Mouse (Mus musculus): ENCODE data around the gene Fgfr2. TPM values are rescaled to one million over a fixed set of nuclear protein-coding genes. Genes with fewer than 3 reads are reported as not detected.

The Fgfr2 gene
- polyA plus RNA-seq, 1 experiment from 2014 or later, result 104 TPM

DNA sequence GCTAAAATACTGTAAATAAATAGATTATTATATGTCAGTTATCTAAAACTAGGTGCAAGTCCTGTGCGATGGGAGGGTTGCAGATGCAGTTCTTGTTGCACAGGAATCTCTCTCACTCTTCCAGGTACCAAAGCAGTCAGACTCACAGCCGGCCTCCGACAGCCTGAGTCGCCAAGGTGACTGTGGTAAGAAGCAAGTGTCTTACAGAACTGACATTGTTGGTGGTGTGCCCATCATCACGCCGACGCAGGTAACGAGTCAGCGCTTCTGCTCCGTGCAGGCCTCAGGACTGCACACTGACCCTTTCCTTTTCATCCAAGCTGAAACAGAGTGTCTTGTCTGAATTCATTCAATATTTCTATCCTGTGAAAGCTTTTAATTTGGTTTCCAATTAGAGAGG is 2225.9 kb downstream of the Fgfr2 start:
- no peak overlapping the region for H3K4me2 ChIP-seq
- H3K9ac ChIP-seq, result no peak overlapping the region
- ATAC-seq (ENCODE audit: insufficient read depth, low FRiP score, low read depth), result no peak
- no peak overlapping the region for H3K27ac ChIP-seq
- H3K9me3 ChIP-seq, result no peaks in the 10 kb centered on the region
- H3K4me1 ChIP-seq, result no peaks in the 10 kb centered on the region; the same call in 1 of the 2 replicates
- no peaks in the 10 kb centered on the region for H3K27me3 ChIP-seq (replicated peaks)
- no peak overlapping the region for H3K4me3 ChIP-seq (replicated peaks)
- 90% methylated on average over 10 of the region's 10 CpGs for WGBS
- 0 out of 2 replicates have a peak, but pooled peaks cover 3% of the 10 kb centered on the region for H3K36me3 ChIP-seq

DNA sequence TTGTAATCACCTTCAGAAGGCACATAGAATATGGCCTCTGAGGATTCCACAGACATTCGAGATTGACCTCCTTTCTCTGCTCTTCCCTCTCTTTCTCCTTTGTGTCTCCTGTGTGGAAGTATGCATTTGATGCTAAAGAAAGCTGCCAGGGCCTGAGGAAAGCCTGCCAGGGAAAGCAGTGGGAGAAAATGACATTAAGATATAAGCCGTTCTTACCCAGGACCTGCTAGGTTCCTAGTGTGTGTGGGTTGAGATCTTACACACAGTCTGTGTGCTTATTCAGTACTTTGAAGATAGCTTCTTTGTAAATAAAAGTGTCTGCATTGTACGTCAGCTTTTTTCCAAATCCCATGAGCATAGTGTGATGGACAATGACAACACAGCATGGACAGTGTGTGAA is 2227.1 kb downstream of the Fgfr2 start:
- Histone ChIP-seq H3K27me3 (replicated peaks) (no peaks in the 10 kb centered on the region), H3K36me3 (0 out of 2 replicates have a peak, but pooled peaks cover 6% of the 10 kb centered on the region), H3K4me3 (replicated peaks) (no peak overlapping the region), H3K4me1 (no peaks in the 10 kb centered on the region; the same call in 1 of the 2 replicates), H3K4me2 (no peak overlapping the region), H3K9me3 (no peaks in the 10 kb centered on the region), H3K9ac (no peak overlapping the region), H3K27ac (no peak overlapping the region)
- WGBS, result 70% methylated on average over 3 of the region's 3 CpGs
- ATAC-seq (ENCODE audit: insufficient read depth, low FRiP score, low read depth), result no peak

- 0 out of 2 replicates have a peak, but pooled peaks cover 6% of the 10 kb centered on the region for H3K36me3 ChIP-seq
- H3K9ac ChIP-seq, result no peak overlapping the region
- H3K27ac ChIP-seq, result no peak overlapping the region
- 79% methylated on average over 2 of the region's 2 CpGs for WGBS
- ATAC-seq (ENCODE audit: insufficient read depth, low FRiP score, low read depth), result no peak
- H3K4me2 ChIP-seq, result no peak overlapping the region
- no peak overlapping the region for H3K4me3 ChIP-seq (replicated peaks)
- no peaks in the 10 kb centered on the region for H3K27me3 ChIP-seq (replicated peaks)
- no peaks in the 10 kb centered on the region for H3K9me3 ChIP-seq
- no peaks in the 10 kb centered on the region; the same call in 1 of the 2 replicates for H3K4me1 ChIP-seq
Measured at GRCm38 (mm10) chr7:130895618-130895945, 2227.6 kb downstream of the Fgfr2 start.

DNA sequence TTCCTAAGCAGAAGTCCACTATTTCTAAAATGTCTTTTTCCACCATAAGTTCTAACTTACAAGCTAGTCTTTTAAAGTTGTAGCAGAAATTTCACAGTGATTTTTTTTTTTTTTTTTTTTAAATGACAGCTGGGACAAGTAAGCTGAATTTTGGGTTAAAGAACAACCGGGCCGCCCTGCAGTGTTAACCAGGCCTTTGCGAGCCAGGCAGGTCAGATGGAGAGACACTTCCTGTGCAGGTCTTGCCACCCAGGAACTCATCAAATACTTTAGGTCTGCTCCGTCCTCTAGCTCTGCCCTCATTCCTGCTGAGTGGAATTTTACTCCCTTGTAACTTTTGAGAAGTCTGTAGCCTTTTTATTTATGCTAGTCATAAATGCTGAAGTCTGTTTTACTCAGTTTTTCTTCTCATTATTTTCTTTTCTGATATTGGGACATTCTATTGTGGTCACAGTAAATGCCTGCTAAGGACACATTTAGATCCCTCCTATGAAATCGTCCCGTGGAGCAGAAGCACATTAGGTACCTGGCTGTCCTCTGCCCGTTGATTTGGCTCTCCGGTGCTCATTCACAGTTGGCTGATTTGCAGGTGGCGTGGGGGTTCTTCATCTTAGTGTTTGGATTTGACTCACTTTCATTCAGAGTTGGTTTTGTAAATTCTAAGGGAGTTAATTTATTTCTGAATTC is 2228.1 kb downstream of the Fgfr2 start:
- 67% methylated on average over 9 of the region's 9 CpGs for WGBS
- no peaks in the 10 kb centered on the region for H3K27me3 ChIP-seq (replicated peaks)
- H3K36me3 ChIP-seq, result 0 out of 2 replicates have a peak, but pooled peaks cover 6% of the 10 kb centered on the region
- H3K4me2 ChIP-seq, result no peak overlapping the region
- ATAC-seq (ENCODE audit: insufficient read depth, low FRiP score, low read depth), result no peak
- H3K4me1 ChIP-seq, result no peaks in the 10 kb centered on the region; the same call in 1 of the 2 replicates
- H3K4me3 ChIP-seq (replicated peaks), result no peak overlapping the region
- no peak overlapping the region for H3K27ac ChIP-seq
- no peak overlapping the region for H3K9ac ChIP-seq
- no peaks in the 10 kb centered on the region for H3K9me3 ChIP-seq

DNA sequence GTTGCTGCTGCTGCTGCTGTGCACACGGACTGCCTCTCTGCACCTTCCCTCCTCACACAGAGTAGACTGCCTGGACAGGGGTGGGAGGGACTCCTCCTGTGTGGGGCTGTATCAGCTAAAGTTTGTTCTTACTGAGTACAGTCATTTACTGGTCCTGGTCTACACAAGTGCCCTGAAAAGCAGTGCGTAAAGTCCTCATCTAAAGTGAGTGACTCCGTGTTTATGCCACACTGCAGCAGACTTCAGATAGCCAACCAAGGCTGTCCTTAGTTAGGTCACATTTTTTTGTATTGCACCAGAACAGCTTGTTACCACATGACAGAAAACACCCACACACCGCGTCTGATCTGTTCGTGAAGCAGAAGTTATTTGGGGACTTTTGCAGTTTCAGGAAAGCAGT is 2230.2 kb downstream of the Fgfr2 start:
- H3K36me3 ChIP-seq, result 0 out of 2 replicates have a peak, but pooled peaks cover 6% of the 10 kb centered on the region
- no peaks in the 10 kb centered on the region for H3K27me3 ChIP-seq (replicated peaks)
- H3K4me1 ChIP-seq, result no peaks in the 10 kb centered on the region; the same call in 1 of the 2 replicates
- no peak overlapping the region for H3K4me2 ChIP-seq
- no peak for ATAC-seq (ENCODE audit: insufficient read depth, low FRiP score, low read depth)
- H3K9ac ChIP-seq, result no peak overlapping the region
- no peak overlapping the region for H3K27ac ChIP-seq
- 75% methylated on average over 6 of the region's 6 CpGs for WGBS
- H3K4me3 ChIP-seq (replicated peaks), result no peak overlapping the region
- H3K9me3 ChIP-seq, result no peaks in the 10 kb centered on the region

GRCm38 (mm10) chr7:130890871-130891270 is 2232.3 kb downstream of the Fgfr2 start:
- no peak overlapping the region for H3K9ac ChIP-seq
- H3K4me1 ChIP-seq, result no peaks in the 10 kb centered on the region; the same call in 1 of the 2 replicates
- ATAC-seq (ENCODE audit: insufficient read depth, low FRiP score, low read depth), result no peak
- WGBS, result 38% methylated on average over 2 of the region's 2 CpGs
- H3K9me3 ChIP-seq, result no peaks in the 10 kb centered on the region
- no peak overlapping the region for H3K27ac ChIP-seq
- no peak overlapping the region for H3K4me3 ChIP-seq (replicated peaks)
- H3K36me3 ChIP-seq, result 0 out of 2 replicates have a peak, but pooled peaks cover 3% of the 10 kb centered on the region
- H3K4me2 ChIP-seq, result no peak overlapping the region
- H3K27me3 ChIP-seq (replicated peaks), result no peaks in the 10 kb centered on the region

DNA sequence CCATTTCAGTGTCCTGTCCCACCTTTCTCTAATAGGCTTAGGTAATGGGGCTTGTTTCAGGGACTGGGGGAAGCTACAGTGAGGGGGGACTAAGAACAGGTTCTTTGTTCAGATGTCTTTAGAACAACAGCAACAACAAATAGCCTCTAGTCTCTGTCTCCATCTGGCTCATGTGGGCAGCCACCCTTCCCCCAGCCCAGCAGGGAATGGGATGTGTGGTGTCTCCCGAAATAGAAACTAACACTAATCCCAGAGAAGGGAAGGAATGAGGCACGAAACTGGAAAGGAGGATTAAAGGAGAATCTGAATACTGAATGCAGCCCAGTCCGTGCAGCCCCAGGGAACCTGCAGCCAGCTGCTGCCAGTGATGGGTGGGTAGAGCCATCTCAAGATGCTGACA is 2235.2 kb downstream of the Fgfr2 start:
- no peak overlapping the region; the same call in 1 of the 2 replicates for H3K27ac ChIP-seq
- H3K4me2 ChIP-seq, result no peak overlapping the region
- H3K36me3 ChIP-seq, result 0 out of 2 replicates have a peak, but pooled peaks cover 9% of the 10 kb centered on the region
- no peaks in the 10 kb centered on the region; the same call in 1 of the 2 replicates for H3K4me1 ChIP-seq
- 40% methylated on average over 3 of the region's 3 CpGs for WGBS
- ATAC-seq (ENCODE audit: insufficient read depth, low FRiP score, low read depth), result no peak
- H3K27me3 ChIP-seq (replicated peaks), result no peaks in the 10 kb centered on the region
- H3K9ac ChIP-seq, result no peak overlapping the region
- no peaks in the 10 kb centered on the region for H3K9me3 ChIP-seq
- H3K4me3 ChIP-seq (replicated peaks), result no peak overlapping the region

DNA sequence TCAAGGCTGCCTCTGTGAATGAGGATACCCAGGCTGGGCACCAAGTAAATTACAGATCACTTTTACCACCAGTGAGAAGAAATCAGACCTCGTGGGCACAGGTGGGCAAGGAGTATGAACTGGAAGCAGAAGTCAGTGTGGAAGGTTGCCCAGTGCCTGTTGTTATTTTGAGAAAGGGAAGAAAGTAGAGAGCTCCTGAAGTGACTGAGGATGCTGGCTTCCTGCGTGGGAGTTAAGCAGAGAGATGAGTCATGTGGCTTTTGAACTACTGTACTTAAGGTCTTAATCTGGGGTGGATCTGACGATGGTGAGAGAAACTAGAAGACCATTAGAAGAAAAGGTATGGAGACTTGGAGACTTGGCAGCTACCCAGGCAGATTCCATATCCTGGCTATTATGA is 2236.9 kb downstream of the Fgfr2 start:
- Histone ChIP-seq H3K4me1 (no peaks in the 10 kb centered on the region), H3K9me3 (no peaks in the 10 kb centered on the region), H3K4me2 (no peak overlapping the region), H3K36me3 (0 out of 2 replicates have a peak, but pooled peaks cover 6% of the 10 kb centered on the region), H3K9ac (no peak overlapping the region), H3K27ac (no peak overlapping the region), H3K4me3 (replicated peaks) (no peak overlapping the region), H3K27me3 (replicated peaks) (no peaks in the 10 kb centered on the region)
- WGBS, result 76% methylated on average over 3 of the region's 3 CpGs
- ATAC-seq (ENCODE audit: insufficient read depth, low FRiP score, low read depth), result no peak

- no peak overlapping the region for H3K4me2 ChIP-seq
- ATAC-seq (ENCODE audit: insufficient read depth, low FRiP score, low read depth), result no peak
- H3K4me1 ChIP-seq, result no peaks in the 10 kb centered on the region
- H3K27ac ChIP-seq, result no peak overlapping the region
- H3K4me3 ChIP-seq (replicated peaks), result no peak overlapping the region
- H3K27me3 ChIP-seq (replicated peaks), result no peaks in the 10 kb centered on the region
- 89% methylated on average over 2 of the region's 2 CpGs for whole genome bisulfite sequencing
- no peaks in the 10 kb centered on the region for H3K9me3 ChIP-seq
- H3K9ac ChIP-seq, result no peak overlapping the region
- H3K36me3 ChIP-seq, result 0 out of 2 replicates have a peak, but pooled peaks cover 6% of the 10 kb centered on the region
Measured at GRCm38 (mm10) chr7:130884161-130884560, 2239.0 kb downstream of the Fgfr2 start.

DNA sequence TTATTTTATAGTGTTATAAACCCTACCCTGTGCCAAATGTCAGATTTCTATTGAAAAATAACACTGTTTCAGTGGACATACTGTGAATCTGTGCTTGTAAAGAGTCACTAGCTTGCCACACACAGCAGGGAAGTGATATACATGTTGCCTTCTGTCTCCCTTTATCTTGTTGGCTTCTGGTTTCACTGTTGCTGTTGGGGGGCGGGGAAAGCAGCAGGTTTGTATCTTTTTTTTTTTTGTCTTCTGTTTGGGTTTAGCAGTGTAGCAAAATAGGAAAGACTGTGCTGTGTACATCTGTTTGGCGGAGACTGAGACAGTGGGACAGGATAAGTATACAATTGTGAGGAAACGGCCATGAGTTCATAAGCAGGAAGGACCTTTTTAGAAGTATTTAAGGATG is 2255.9 kb downstream of the Fgfr2 start:
- H3K9me3 ChIP-seq, result no peaks in the 10 kb centered on the region
- H3K4me2 ChIP-seq, result peak overlapping the region; percentile 64; the same call in 1 of the 2 replicates
- H3K4me3 ChIP-seq (replicated peaks), result no peak overlapping the region
- no peaks in the 10 kb centered on the region for H3K36me3 ChIP-seq
- no peak overlapping the region for H3K9ac ChIP-seq
- ATAC-seq (ENCODE audit: insufficient read depth, low FRiP score, low read depth), result no peak
- H3K4me1 ChIP-seq, result peaks cover 3% of the 10 kb centered on the region; the same call in 1 of the 2 replicates
- H3K27me3 ChIP-seq (replicated peaks), result no peaks in the 10 kb centered on the region
- no peak overlapping the region for H3K27ac ChIP-seq
- whole genome bisulfite sequencing, result 60% methylated on average over 3 of the region's 3 CpGs

DNA sequence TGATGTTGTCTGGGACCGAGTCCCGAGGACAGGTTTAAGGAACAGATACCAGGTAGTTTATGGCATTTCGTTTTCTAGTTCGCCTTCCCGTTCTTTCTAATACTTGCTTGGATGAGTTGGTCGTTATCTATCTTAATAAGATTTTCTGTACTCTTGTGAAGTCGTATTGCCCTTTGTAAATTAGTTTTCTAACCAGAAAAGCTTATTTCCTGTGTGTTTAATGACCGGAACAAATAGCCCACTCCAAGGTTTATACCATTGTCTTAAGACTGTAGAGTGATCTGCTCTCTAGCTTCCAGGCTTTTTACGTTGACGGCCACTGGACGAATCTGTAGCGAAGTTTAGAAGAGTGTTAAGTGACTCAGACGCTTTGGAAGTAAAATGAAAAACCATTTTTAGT is 2256.5 kb downstream of the Fgfr2 start:
- H3K4me2 ChIP-seq, result peak overlapping the region; percentile 64
- WGBS, result 4% methylated on average over 13 of the region's 13 CpGs
- H3K9ac ChIP-seq, result peak overlapping the region; percentile 87; the same call in 1 of the 2 replicates
- no peaks in the 10 kb centered on the region for H3K36me3 ChIP-seq
- peak overlapping the region; percentile 85 for H3K27ac ChIP-seq
- H3K4me1 ChIP-seq, result peaks cover 3% of the 10 kb centered on the region; the same call in 1 of the 2 replicates
- H3K9me3 ChIP-seq, result no peaks in the 10 kb centered on the region
- H3K4me3 ChIP-seq (replicated peaks), result peak overlapping the region; percentile 85
- no peaks in the 10 kb centered on the region for H3K27me3 ChIP-seq (replicated peaks)
- ATAC-seq (ENCODE audit: insufficient read depth, low FRiP score, low read depth), result no peak
